Mouse (Mus musculus) heart, adult 18-20 months (tissue): ENCODE measurements around the gene Cnbd2. TPM values are rescaled to one million over a fixed set of nuclear protein-coding genes. Genes with fewer than 3 reads are reported as not detected.
"Not testable (repeated sequence)": the region's sequence is repeated elsewhere in the genome, so short reads cannot be mapped to it uniquely, and the experiment has no call there.

Experiments
- DNase-seq, 2 experiments: peaks; one replicate each; pipeline ENCODE4 v3.0.0; 2021 to 2022; ENCODE audit warnings: mixed read lengths in 1 of 2
- total RNA-seq, 2 experiments: library from RNA; stranded (reverse); gene quantifications; 2 replicates each; pipeline ENCODE4 v1.2.3; 2021

Cnbd2 gene
- total RNA-seq, 2 experiments from 2014 or later: 0.62 to 0.69 TPM

- DNase-seq: peak; percentile 80 to 85
Observed at GRCm38 (mm10) chr2:156392461-156393154, 80.5 kb downstream of the Cnbd2 start.

GRCm38 (mm10) chr2:156393155-156393828 is 81.2 kb downstream of the Cnbd2 start:
- peak in 1 of 2 experiments; percentile 7 for DNase-seq

- no peak for DNase-seq
Observed at GRCm38 (mm10) chr2:156394282-156394681, 82.2 kb downstream of the Cnbd2 start.

- DNase-seq: no peak
Observed at GRCm38 (mm10) chr2:156396096-156396495, 84.0 kb downstream of the Cnbd2 start.

GRCm38 (mm10) chr2:156397988-156398387 is 85.9 kb downstream of the Cnbd2 start:
- no peak for DNase-seq

- no peak for DNase-seq
Observed at GRCm38 (mm10) chr2:156399485-156399884, 87.4 kb downstream of the Cnbd2 start.

- DNase-seq: no peak
Observed at GRCm38 (mm10) chr2:156401331-156401730, 89.2 kb downstream of the Cnbd2 start.

- no peak for DNase-seq
Observed at GRCm38 (mm10) chr2:156402036-156402435, 89.9 kb downstream of the Cnbd2 start.

- DNase-seq: no peak
Observed at GRCm38 (mm10) chr2:156406987-156407386, 94.9 kb downstream of the Cnbd2 start.

GRCm38 (mm10) chr2:156408168-156408567 is 96.1 kb downstream of the Cnbd2 start:
- no peak for DNase-seq

- not testable (repeated sequence) for DNase-seq
Observed at GRCm38 (mm10) chr2:156411348-156411747, 99.2 kb downstream of the Cnbd2 start.

GRCm38 (mm10) chr2:156414996-156415395 is 102.9 kb downstream of the Cnbd2 start:
- no peak for DNase-seq

GRCm38 (mm10) chr2:156415674-156416073 is 103.6 kb downstream of the Cnbd2 start:
- no peak for DNase-seq

- no peak for DNase-seq
Observed at GRCm38 (mm10) chr2:156417194-156417593, 105.1 kb downstream of the Cnbd2 start.

- DNase-seq: no peak
Observed at GRCm38 (mm10) chr2:156418467-156418866, 106.4 kb downstream of the Cnbd2 start.

GRCm38 (mm10) chr2:156420327-156420693 is 108.2 kb downstream of the Cnbd2 start:
- DNase-seq: no peak

- DNase-seq: peak; percentile 39 to 62
Observed at GRCm38 (mm10) chr2:156420694-156421380, 108.7 kb downstream of the Cnbd2 start, which contains the start of gene Epb41l1. Epb41l1 (plus strand) TSS chr2:156420909.

- DNase-seq: peak in 1 of 2 experiments; percentile 18
Observed at GRCm38 (mm10) chr2:156421381-156422110, 109.4 kb downstream of the Cnbd2 start.

GRCm38 (mm10) chr2:156422631-156423030 is 110.5 kb downstream of the Cnbd2 start:
- peak; percentile 25 to 36 for DNase-seq

- no peak for DNase-seq
Observed at GRCm38 (mm10) chr2:156423672-156424071, 111.6 kb downstream of the Cnbd2 start.
